Mouse (Mus musculus): ENCODE data around the gene Nhp2.
A peak's percentile ranks its signal among the peaks of the same experiment; 100 is the strongest.

The Nhp2 gene

GRCm38 (mm10) chr11:51619409-51620060 is at the start of gene Nhp2:
Gene Nhp2 (plus strand): TSS chr11:51619735.
- peak; percentile 94 for DNase-seq

GRCm38 (mm10) chr11:51576454-51576853 is 43.1 kb upstream of the Nhp2 start:
- no peak for DNase-seq

GRCm38 (mm10) chr11:51577587-51577986 is 41.9 kb upstream of the Nhp2 start:
- no peak for DNase-seq

- DNase-seq, result no peak
Observed at GRCm38 (mm10) chr11:51579024-51579423, 40.5 kb upstream of the Nhp2 start.

- peak; percentile 83 for DNase-seq
Observed at GRCm38 (mm10) chr11:51582713-51583112, 36.8 kb upstream of the Nhp2 start.

GRCm38 (mm10) chr11:51584057-51584430 is 35.5 kb upstream of the Nhp2 start:
- no peak for DNase-seq

- peak; percentile 98 for DNase-seq
Observed at GRCm38 (mm10) chr11:51584431-51585248, 34.9 kb upstream of the Nhp2 start, which contains the start of gene Phykpl. Gene Phykpl (plus strand): TSS chr11:51584757.

- DNase-seq, result no peak
Observed at GRCm38 (mm10) chr11:51585608-51586252, 33.8 kb upstream of the Nhp2 start.

GRCm38 (mm10) chr11:51586411-51586810 is 33.1 kb upstream of the Nhp2 start:
- no peak for DNase-seq

GRCm38 (mm10) chr11:51587059-51587458 is 32.5 kb upstream of the Nhp2 start:
- DNase-seq, result no peak

GRCm38 (mm10) chr11:51588833-51589232 is 30.7 kb upstream of the Nhp2 start:
- no peak for DNase-seq

- no peak for DNase-seq
Observed at GRCm38 (mm10) chr11:51590002-51590401, 29.5 kb upstream of the Nhp2 start.

GRCm38 (mm10) chr11:51591168-51591567 is 28.4 kb upstream of the Nhp2 start:
- no peak for DNase-seq

- DNase-seq, result no peak
Observed at GRCm38 (mm10) chr11:51591915-51592314, 27.6 kb upstream of the Nhp2 start.

GRCm38 (mm10) chr11:51593368-51593767 is 26.2 kb upstream of the Nhp2 start:
- no peak for DNase-seq

- no peak for DNase-seq
Observed at GRCm38 (mm10) chr11:51593849-51594248, 25.7 kb upstream of the Nhp2 start.

GRCm38 (mm10) chr11:51594715-51595350 is 24.7 kb upstream of the Nhp2 start:
- DNase-seq, result no peak

GRCm38 (mm10) chr11:51595459-51596083 is 24.0 kb upstream of the Nhp2 start:
- DNase-seq, result no peak

- DNase-seq, result no peak
Observed at GRCm38 (mm10) chr11:51597553-51597952, 22.0 kb upstream of the Nhp2 start.

GRCm38 (mm10) chr11:51602253-51602652 is 17.3 kb upstream of the Nhp2 start:
- no peak for DNase-seq

GRCm38 (mm10) chr11:51605602-51606446 is 13.7 kb upstream of the Nhp2 start:
- DNase-seq, result peak; percentile 92

Measured in liver (tissue).